Mouse (Mus musculus) liver, postnatal 0 days (tissue): ENCODE results near the gene Mmp24. TPM values are rescaled to one million over a fixed set of nuclear protein-coding genes. Genes with fewer than 3 reads are reported as not detected.

Source experiments
- ATAC-seq: fragments of 200-750 bp; cut with Nextera tagmentation; 2 replicates; pipeline ENCODE4 v1.8.0; 2017; ENCODE audit warnings: mild to moderate bottlenecking, moderate library complexity
- DNase-seq: peaks from one replicate; pipeline ENCODE4 v3.0.0-alpha.2; 2016
- H3K27ac ChIP-seq: fragments of 300-500 bp; sonication (generic); 2 replicates; pipeline ENCODE4 v1.5.1; 2014; ENCODE audit warnings: antibody characterized with exemption, moderate library complexity, mild to moderate bottlenecking, low read depth
- H3K27me3 ChIP-seq: fragments of 300-500 bp; sonication (generic); 2 replicates; pipeline ENCODE4 v1.6.1; 2014; ENCODE audit warnings: low read length, control low read depth, mixed read lengths; ENCODE audit not compliant: insufficient read depth
- H3K36me3 ChIP-seq: fragments of 300-500 bp; sonication (generic); replicated peaks from 2 replicates; pipeline ENCODE4 v1.6.1; 2014; ENCODE audit warnings: mild to moderate bottlenecking, control low read depth, low read length, moderate library complexity, mixed read lengths; ENCODE audit not compliant: insufficient read depth
- H3K4me1 ChIP-seq: fragments of 300-500 bp; sonication (generic); 2 replicates; pipeline ENCODE4 v1.6.1; 2014; ENCODE audit warnings: antibody characterized with exemption, mild to moderate bottlenecking, control low read depth; ENCODE audit not compliant: insufficient read depth
- H3K4me2 ChIP-seq: fragments of 300-500 bp; sonication (generic); 2 replicates; pipeline ENCODE4 v1.6.1; 2014; ENCODE audit warnings: low read depth, mild to moderate bottlenecking, low read length, moderate library complexity, mixed read lengths
- H3K4me3 ChIP-seq: fragments of 300-500 bp; sonication (generic); 2 replicates; pipeline ENCODE4 v1.5.1; 2014; ENCODE audit warnings: low read depth, low read length
- H3K9ac ChIP-seq: fragments of 300-500 bp; sonication (generic); replicated peaks from 2 replicates; pipeline ENCODE4 v1.6.1; 2014; ENCODE audit warnings: mild to moderate bottlenecking, moderate library complexity
- H3K9me3 ChIP-seq: fragments of 300-500 bp; sonication (generic); 2 replicates; pipeline ENCODE4 v1.6.1; 2016; ENCODE audit warnings: mild to moderate bottlenecking, control low read depth, low read length, mixed read lengths
- CTCF ChIP-seq: sonication (generic); IDR thresholded peaks from 2 replicates; pipeline ENCODE4 v1.5.1; 2016; ENCODE audit warnings: antibody characterized with exemption, low read depth
- EP300 ChIP-seq: IDR thresholded peaks from 2 replicates; pipeline ENCODE4 v1.6.1; 2016; ENCODE audit warnings: antibody characterized with exemption, low read depth, mild to moderate bottlenecking
- WGBS: fragments of 180-500 bp; shearing (Covaris S2); extraction: QIAGEN DNeasy Blood & Tissue Kit; methylation state at CpG from one replicate; pipeline ENCODE4 v1.1.7; 2014; ENCODE audit not compliant: insufficient replicate concordance; 5-methylcytosine and 5-hydroxymethylcytosine counted together
- polyA plus RNA-seq: library from polyadenylated mRNA; unstranded; fragments of >200 nt; fragmentation: Nextera tagmentation; extraction: Ambion mirVana; gene quantifications from 2 replicates; pipeline ENCODE4 v1.2.1, GENCODE M21; 2015

The Mmp24 gene
- polyA plus RNA-seq, 1 experiment from 2014 or later = not detected

GRCm38 (mm10) chr2:155736936-155737335 lies 38.2 kb upstream of the Mmp24 start:
- Histone ChIP-seq H3K36me3 (no peaks in the 10 kb centered on the region), H3K4me1 (no peaks in the 10 kb centered on the region), H3K27ac (no peak overlapping the region), H3K27me3 (no peaks in the 10 kb centered on the region), H3K4me3 (no peak overlapping the region), H3K4me2 (no peak overlapping the region), H3K9me3 (no peaks in the 10 kb centered on the region), H3K9ac (no peak overlapping the region)
- no peak for ATAC-seq
- no peak for TF ChIP-seq CTCF
- no peak for TF ChIP-seq EP300
- WGBS = 64% methylated on average over 6 of the region's 6 CpGs
- DNase-seq = no peak

GRCm38 (mm10) chr2:155737803-155738202 lies 37.3 kb upstream of the Mmp24 start:
- Histone ChIP-seq H3K27ac (no peak overlapping the region), H3K4me1 (peaks cover 4% of the 10 kb centered on the region), H3K9ac (no peak overlapping the region), H3K4me3 (no peak overlapping the region), H3K27me3 (no peaks in the 10 kb centered on the region), H3K9me3 (no peaks in the 10 kb centered on the region), H3K4me2 (no peak overlapping the region), H3K36me3 (no peaks in the 10 kb centered on the region)
- DNase-seq (no peak), ATAC-seq (no peak)
- no peak for TF ChIP-seq EP300
- no peak for TF ChIP-seq CTCF
- WGBS = 50% methylated on average over 9 of the region's 9 CpGs

- no peak overlapping the region for H3K9ac ChIP-seq
- no peaks in the 10 kb centered on the region for H3K9me3 ChIP-seq
- H3K36me3 ChIP-seq = no peaks in the 10 kb centered on the region
- ATAC-seq = no peak
- H3K4me1 ChIP-seq = peaks cover 5% of the 10 kb centered on the region
- 44% methylated on average over 11 of the region's 11 CpGs for WGBS
- H3K27ac ChIP-seq = no peak overlapping the region
- TF ChIP-seq EP300 (no peak), CTCF (no peak)
- DNase-seq = no peak
- H3K4me2 ChIP-seq = no peak overlapping the region
- H3K4me3 ChIP-seq = no peak overlapping the region
- no peaks in the 10 kb centered on the region for H3K27me3 ChIP-seq
Measured at GRCm38 (mm10) chr2:155742211-155742610, 32.9 kb upstream of the Mmp24 start.

GRCm38 (mm10) chr2:155742931-155743337 lies 32.2 kb upstream of the Mmp24 start:
- DNase-seq = peak; percentile 33
- no peak overlapping the region for H3K27ac ChIP-seq
- WGBS = 27% methylated on average over 12 of the region's 12 CpGs
- H3K4me2 ChIP-seq = 0 out of 2 replicates have a peak overlapping the region, but pooled peaks have one; percentile 6
- no peak overlapping the region for H3K9ac ChIP-seq
- H3K9me3 ChIP-seq = no peaks in the 10 kb centered on the region
- peak; percentile 35; the same call in 1 of the 2 replicates for ATAC-seq
- no peaks in the 10 kb centered on the region for H3K27me3 ChIP-seq
- peaks cover 5% of the 10 kb centered on the region for H3K4me1 ChIP-seq
- H3K4me3 ChIP-seq = no peak overlapping the region
- no peak for TF ChIP-seq CTCF
- 0 out of 2 replicates have a peak, but pooled peaks have one; percentile 9 for TF ChIP-seq EP300
- no peaks in the 10 kb centered on the region for H3K36me3 ChIP-seq

- Histone ChIP-seq H3K9ac (no peak overlapping the region), H3K9me3 (no peaks in the 10 kb centered on the region), H3K4me3 (no peak overlapping the region), H3K4me1 (peaks cover 5% of the 10 kb centered on the region), H3K4me2 (no peak overlapping the region), H3K27ac (no peak overlapping the region), H3K36me3 (no peaks in the 10 kb centered on the region), H3K27me3 (no peaks in the 10 kb centered on the region)
- DNase-seq (no peak), ATAC-seq (no peak)
- WGBS = 39% methylated on average over 9 of the region's 9 CpGs
- no peak for TF ChIP-seq EP300
- TF ChIP-seq CTCF = no peak
Measured at GRCm38 (mm10) chr2:155743351-155743750, 31.8 kb upstream of the Mmp24 start.

DNA sequence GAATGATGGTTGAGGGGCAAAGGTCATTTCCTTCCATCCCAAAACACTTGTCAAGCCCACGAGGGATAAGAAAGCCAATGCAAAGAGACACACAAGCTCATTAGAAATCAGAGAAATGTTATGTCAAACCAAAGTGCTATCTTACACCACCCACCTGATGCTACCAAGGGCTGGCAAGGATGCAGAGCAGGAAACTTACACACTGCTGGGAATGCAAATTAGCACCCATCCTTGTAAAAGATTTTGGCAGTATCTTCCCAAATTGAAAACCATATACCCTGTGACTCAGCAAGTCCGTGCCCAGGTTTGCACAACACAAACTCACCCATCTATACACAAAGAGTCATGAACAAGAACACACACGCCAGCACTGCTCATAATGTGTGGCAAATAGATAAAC lies 29.7 kb upstream of the Mmp24 start:
- no peak overlapping the region for H3K9ac ChIP-seq
- WGBS = 51% methylated on average over 3 of the region's 3 CpGs
- H3K36me3 ChIP-seq = no peaks in the 10 kb centered on the region
- no peaks in the 10 kb centered on the region for H3K27me3 ChIP-seq
- H3K9me3 ChIP-seq = no peaks in the 10 kb centered on the region
- ATAC-seq (no peak), DNase-seq (no peak)
- no peak for TF ChIP-seq CTCF
- no peak for TF ChIP-seq EP300
- H3K4me3 ChIP-seq = no peak overlapping the region
- H3K27ac ChIP-seq = no peak overlapping the region
- peaks cover 5% of the 10 kb centered on the region for H3K4me1 ChIP-seq
- H3K4me2 ChIP-seq = no peak overlapping the region

- H3K27me3 ChIP-seq = peaks cover 9% of the 10 kb centered on the region; the same call in 1 of the 2 replicates
- 81% methylated on average over 4 of the region's 4 CpGs for WGBS
- ATAC-seq = no peak
- no peak overlapping the region for H3K4me3 ChIP-seq
- DNase-seq = no peak
- H3K36me3 ChIP-seq = no peaks in the 10 kb centered on the region
- TF ChIP-seq EP300 = no peak
- no peak for TF ChIP-seq CTCF
- H3K4me1 ChIP-seq = peaks cover 10% of the 10 kb centered on the region
- no peak overlapping the region for H3K27ac ChIP-seq
- H3K9ac ChIP-seq = no peak overlapping the region
- no peaks in the 10 kb centered on the region for H3K9me3 ChIP-seq
- no peak overlapping the region for H3K4me2 ChIP-seq
Measured at GRCm38 (mm10) chr2:155749394-155749793, 25.7 kb upstream of the Mmp24 start.
